Mouse (Mus musculus): ENCODE measurements around the gene Gm6164. TPM values are rescaled to one million over a fixed set of nuclear protein-coding genes. Genes with fewer than 3 reads are reported as not detected.

Gm6164 gene
- polyA plus RNA-seq (2012; rRNA removed), result not detected in 2 replicates

GRCm38 (mm10) chr7:20205507-20205906 lies at the start of gene Gm6164:
TSS of gene Gm6164 (minus strand) at chr7:20205607.

GRCm38 (mm10) chr7:20233728-20234127 lies 28.3 kb upstream of the Gm6164 start, which contains the start of gene Gm4498:
TSS of gene Gm4498 (minus strand) at chr7:20233828.

GRCm38 (mm10) chr7:20193410-20193809 lies 12.0 kb downstream of the Gm6164 start, which contains the start of gene Vmn1r95:
TSS of gene Vmn1r95 (plus strand) at chr7:20193710.

GRCm38 (mm10) chr7:20168277-20168676 lies 37.1 kb downstream of the Gm6164 start, which contains the start of gene Vmn1r94:
TSS of gene Vmn1r94 (minus strand) at chr7:20168377.

Other genes starting within 250 kb of the Gm6164 start
- 0.02 TPM in 1 of 2 replicates, not detected in the other for gene Ceacam20, start 240.2 kb downstream of the Gm6164 start, polyA plus RNA-seq (2012; rRNA removed)
- not detected in 2 replicates for gene Nlrp9b, start 214.1 kb downstream of the Gm6164 start, polyA plus RNA-seq (2012; rRNA removed)
- not detected in 2 replicates for gene Vmn1r91, start 105.9 kb downstream of the Gm6164 start, polyA plus RNA-seq (2012; rRNA removed)
- gene Gm16442, start 83.0 kb downstream of the Gm6164 start, polyA plus RNA-seq (2012; rRNA removed), result not detected in 2 replicates
- gene Vmn1r93, start 66.5 kb downstream of the Gm6164 start, polyA plus RNA-seq (2012; rRNA removed), result not detected in 2 replicates
- gene Vmn1r94, start 37.2 kb downstream of the Gm6164 start, polyA plus RNA-seq (2012; rRNA removed), result not detected in 2 replicates
- gene Vmn1r95, start 11.9 kb downstream of the Gm6164 start, polyA plus RNA-seq (2012; rRNA removed), result not detected in 2 replicates
- gene Gm4498, start 28.2 kb upstream of the Gm6164 start, polyA plus RNA-seq (2012; rRNA removed), result not detected in 2 replicates
- gene Gm5890, start 57.2 kb upstream of the Gm6164 start, polyA plus RNA-seq (2012; rRNA removed), result not detected in 2 replicates
- not detected in 2 replicates for gene Gm4133, start 128.5 kb upstream of the Gm6164 start, polyA plus RNA-seq (2012; rRNA removed)
- gene Gm5728, start 169.8 kb upstream of the Gm6164 start, polyA plus RNA-seq (2012; rRNA removed), result not detected in 2 replicates
- not detected in 2 replicates for gene Vmn1r100, start 212.3 kb upstream of the Gm6164 start, polyA plus RNA-seq (2012; rRNA removed)
- not detected in 2 replicates for gene Vmn1r101, start 237.0 kb upstream of the Gm6164 start, polyA plus RNA-seq (2012; rRNA removed)